Mouse (Mus musculus) urinary bladder, adult 2 months (tissue): Measurements from ENCODE around the gene Ift74. TPM values are rescaled to one million over a fixed set of nuclear protein-coding genes. Genes with fewer than 3 reads are reported as not detected.
"Not testable (repeated sequence)": the region's sequence is repeated elsewhere in the genome, so short reads cannot be mapped to it uniquely, and the experiment has no call there.

Source experiments
- DNase-seq: peaks from one replicate; pipeline ENCODE4 v3.0.0; 2022; ENCODE audit warnings: low spot score
- polyA plus RNA-seq: library from polyadenylated mRNA; depleted of rRNA; stranded (reverse); fragments of >200 nt; gene quantifications from 2 replicates; pipeline ENCODE4 v1.2.3, GENCODE M21; 2012; rRNA removed

Gene Ift74
- polyA plus RNA-seq, result 11.0 and 13.2 TPM in 2 replicates

DNA sequence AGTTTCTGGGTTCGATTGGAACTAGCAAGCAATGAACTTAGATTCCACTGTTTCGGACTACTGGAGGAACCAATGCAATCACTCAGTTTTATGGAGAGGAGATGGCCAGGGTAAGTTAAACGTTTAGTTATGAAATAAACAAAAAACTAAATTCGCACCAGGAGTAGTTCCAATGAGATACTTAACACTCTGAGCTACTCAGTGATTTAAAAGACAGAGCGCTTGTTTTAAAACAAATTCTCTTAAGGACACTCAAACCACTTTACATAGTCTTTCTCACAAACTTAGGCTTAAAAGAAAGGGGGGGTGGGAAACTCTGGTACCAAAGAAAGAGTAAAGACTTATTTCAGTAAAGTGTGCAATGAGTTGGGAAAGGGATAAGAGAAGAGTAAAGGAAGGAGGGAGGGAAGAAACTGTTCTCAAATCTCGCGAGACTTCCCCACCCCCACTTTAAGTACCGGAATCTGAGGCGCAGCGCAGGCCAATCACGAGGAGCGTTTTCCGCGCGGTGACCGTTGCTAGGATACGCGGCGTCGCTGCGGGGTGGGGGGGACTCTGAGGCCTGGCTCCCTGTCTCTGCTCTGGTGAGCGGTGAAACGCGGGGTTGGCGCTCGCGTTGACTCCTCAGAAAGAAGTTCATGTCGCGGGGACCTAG, at the start of gene Ift74:
Ift74 (plus strand) TSS at position 520 of the 655 bp plus-strand sequence.
- DNase-seq, result peak; percentile 74

DNA sequence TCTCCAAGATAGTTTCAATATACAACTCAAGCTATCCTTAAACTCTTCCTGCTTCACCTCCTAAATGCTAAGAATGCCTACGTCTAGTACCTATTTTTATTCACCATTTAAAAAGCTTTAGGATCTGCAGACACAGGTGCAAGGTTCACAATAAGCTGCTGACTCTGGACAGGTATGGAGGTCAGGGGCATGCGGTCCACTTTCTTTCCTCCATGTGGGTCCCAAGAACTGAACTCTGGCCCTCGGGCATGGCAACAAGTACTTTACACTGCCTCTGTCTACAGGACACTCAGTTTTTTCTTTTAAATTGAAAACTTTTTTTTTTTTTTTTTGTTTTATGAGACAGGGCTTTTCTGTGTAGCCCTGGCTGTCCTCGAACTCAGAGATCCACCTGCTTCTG, 41.6 kb upstream of the Ift74 start:
- DNase-seq, result no peak

DNA sequence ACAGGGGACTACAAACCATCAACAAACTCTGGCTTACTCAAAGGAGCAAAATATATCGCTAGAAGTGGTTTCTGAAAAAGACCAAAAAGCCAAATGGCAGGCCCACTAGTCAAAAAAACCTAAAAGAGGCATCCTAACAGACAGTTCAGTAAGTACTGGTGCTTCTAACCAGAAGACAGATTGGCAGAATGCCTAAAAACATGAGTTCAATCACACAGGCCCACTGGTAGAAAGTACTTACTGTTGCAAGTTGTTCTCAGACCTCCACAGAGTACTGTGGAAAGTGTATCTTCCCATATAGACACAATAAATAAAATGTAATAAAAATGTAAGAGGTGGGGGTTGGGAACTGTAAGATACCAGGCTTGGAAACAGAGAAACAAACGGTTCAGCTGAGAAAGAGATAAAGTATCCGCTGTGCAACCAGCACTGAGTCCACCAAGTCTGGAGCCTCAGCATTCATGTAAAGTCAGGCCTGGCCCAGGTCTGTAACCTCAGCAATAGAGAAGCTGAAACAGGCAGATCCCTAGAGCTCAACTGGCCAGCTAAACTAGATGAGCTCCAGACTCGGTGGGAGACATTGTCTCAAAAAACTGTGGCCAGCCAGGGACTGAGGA, 22.4 kb upstream of the Ift74 start:
- DNase-seq, result no peak

DNA sequence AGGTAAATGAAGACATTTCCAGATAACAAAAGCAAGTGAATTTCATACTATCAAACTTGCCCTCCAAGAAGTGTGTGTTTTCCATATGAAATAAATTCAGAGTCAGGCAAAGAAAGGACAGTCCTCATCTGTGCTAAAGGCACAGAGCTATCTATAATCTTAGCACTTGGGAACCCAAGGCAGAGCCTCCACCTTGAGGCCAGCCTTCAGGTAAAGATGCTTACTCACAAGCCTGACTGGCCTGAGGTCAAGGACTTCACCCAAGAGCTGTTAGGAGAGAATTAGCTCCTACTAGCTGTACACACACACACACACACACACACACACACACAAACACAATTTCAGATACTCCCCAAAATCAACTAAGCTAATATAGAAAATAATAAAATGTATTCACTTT, 21.6 kb upstream of the Ift74 start:
- DNase-seq, result no peak

DNA sequence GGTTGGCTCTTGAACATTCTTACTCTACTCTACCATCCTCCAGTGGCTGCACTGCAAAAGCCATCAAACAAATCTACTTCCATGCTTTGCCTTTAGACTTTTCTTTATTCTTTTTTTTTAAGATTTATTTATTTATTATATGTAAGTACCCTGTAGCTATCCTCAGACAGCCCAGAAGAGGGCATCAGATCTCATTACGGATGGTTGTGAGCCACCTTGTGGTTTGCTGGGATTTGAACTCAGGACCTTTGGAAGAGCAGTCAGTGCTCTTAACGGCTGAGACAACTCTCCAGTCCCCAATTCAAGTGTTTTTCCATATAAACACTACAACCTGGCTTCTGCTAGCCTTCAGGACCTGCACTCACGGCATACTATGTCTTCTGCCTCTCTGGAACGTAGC, 12.9 kb upstream of the Ift74 start:
- DNase-seq, result no peak

DNA sequence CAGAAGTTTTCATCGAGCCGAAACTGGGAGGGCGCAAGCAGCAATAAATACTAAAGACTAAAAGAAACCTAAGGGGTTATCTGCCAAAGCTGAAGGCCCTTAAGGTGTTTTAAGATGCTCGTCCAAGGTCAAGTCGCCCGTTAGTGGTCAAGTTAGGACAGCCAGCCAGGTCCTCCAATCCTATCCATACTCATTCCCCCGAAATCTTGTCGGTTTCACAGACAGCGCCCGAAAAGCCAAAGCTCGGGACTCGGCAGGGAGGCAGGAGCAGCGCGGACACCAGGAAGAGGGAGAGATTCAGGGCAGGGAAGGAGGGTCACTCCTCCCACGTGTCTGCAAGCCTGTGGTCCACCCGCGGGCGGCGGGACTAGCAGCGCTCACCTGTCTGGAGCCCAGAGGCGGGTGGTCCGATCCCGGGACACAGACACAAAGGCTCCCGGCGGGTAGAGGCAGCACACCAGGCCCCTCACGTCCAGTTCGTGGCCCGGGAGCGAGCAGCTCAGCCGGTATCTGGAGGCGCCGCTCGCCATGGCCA, 11.7 kb upstream of the Ift74 start:
- no peak for DNase-seq

DNA sequence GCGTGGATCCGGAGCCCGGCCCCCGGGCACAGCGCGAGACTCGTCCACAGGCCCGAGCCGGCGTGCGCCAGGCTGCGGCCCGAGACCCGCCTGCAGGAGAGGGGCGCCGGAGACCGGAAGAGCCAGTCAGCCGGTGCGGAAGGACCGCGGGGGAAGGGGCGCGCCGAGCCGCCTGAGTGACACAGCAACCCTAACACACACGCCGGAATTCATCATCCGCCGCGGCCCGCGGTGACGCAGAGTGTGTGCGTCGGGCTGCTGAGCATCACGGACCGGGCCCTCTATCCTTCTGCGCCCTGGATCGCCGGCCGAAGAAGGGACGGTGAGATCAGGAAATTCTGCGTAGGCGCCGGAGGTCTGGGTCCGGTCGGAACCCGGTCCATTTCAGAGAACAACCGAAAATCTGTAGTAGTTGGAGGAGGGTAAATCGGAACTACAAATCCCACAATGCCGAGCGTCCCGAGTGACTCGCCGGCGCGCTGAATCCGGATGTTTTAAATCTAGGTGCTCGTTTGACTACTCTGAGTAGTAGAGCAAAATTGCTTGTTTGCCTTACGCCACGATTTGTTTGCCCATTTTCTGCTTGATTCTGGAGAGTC, 11.2 kb upstream of the Ift74 start, which contains the start of gene Plaa:
Plaa (minus strand) TSS at position 214 of the 599 bp plus-strand sequence.
- DNase-seq, result peak; percentile 90

DNA sequence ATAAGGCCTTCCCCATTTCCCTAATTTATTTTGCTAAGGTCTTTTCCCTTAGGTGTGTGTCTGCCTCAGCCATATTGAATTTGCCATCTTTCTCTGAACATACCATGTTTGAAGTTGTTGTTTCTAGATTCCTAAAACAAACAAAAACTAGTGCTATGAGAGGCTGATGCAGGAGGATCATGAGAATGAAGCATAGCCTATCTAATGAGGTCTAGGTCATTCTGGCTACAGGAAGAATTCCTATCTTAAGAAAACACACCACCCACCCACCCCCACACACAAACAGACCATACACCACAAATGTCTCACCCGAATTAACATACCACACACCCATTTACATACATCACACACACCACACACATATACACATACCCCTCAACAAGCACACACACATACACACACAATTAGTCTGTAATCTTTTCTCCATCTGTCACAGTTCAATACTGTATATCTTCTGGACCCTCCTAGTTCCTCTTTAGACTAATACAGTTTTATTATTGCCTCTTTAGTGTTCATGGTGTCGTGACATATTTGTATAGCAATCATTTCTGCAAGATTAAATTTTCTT, 9.8 kb upstream of the Ift74 start:
- no peak for DNase-seq

DNA sequence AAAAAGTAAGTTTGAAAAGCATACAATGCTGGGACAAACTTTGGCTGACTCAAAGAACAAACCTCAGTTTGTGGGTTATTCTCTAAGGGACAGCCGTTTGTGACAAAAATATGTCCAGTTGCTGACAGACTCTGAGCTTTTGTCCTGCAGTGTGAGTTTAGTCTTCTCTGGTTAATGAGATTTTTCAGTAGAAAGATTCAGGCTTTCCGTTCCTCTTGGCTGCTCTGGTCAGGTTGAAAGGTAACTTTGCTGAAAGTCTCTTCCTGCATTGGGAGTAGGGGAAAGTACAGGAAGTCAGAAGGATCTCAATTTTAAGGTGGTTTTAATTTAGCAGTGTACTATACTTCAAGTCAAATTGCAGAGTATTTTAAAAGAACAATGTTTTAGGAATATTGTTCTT, 8.7 kb upstream of the Ift74 start:
- no peak for DNase-seq

DNA sequence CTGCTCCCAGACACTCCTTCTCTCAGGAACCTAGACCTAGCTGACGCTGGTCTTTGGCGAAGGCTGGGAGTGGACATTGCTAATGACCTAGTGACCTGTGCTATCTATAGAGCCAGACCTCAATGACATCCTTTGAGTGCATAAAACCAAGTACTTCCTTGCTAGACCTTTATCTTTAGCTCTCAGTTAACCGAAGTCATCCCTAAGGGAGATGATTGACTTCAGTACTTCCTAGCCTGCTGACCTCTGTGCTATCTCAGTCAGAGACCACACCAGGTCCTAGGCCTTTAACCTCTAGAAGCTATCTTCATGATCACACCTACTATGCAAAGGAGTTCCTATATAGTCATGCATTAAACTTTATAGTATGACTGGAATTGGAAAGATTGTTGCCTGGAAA, 4.0 kb upstream of the Ift74 start:
- no peak for DNase-seq

DNA sequence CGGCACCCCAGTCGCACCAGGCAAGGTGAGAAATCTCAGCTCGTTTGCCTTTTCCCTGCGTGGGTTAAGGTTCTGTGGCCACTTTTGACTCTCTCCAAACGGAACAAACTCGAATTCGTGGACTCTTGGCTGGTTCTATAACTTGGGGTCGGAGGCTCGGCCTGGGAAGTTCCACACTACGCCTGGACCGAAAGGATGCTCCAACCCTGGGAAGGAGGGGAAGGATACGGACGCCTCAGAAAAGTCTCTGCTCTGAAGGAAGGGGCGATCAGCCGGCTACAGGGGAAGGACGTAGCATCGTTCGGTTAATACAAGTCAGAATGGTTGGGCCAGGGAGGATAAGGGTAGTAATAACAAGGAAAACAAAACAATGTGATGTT, 326 bp downstream of the Ift74 start:
- no peak for DNase-seq

DNA sequence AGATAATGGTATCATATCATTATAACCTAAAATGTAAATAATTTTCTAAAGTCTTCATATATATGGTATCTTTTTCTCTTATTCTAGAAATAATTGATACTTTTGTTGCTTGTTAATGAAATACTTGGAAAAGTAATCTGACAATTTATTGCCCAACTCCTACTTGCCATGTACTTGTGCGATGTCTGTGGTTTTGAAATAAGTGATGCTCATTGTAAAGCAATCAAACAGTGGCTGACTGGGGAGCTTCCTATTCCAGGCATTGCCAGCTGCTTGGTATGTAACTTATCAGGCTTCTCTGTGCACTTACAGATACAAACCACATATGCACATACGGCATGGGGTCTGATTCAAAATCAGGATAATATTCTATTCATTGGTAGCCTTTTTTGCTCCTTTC, 5.8 kb downstream of the Ift74 start:
- DNase-seq, result no peak

DNA sequence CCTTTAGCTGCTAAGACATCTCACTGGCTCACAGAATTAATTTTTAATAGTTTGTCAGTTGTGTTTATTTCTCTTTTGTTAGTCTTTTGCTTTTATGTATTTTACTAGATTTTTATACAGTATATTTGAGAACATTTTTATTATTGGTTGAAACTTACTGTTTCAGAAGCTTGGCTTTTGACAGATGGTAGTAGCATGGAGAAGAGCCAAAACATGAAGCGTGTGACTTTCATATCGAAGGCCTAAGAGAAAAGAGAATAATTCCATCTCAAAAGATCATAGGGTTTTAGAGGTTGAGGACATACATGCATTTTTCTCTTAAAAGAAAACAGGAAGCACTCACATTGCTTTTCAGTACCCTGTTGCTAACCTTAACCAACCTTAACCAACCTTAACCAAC, 28.9 kb downstream of the Ift74 start:
- no peak for DNase-seq

DNA sequence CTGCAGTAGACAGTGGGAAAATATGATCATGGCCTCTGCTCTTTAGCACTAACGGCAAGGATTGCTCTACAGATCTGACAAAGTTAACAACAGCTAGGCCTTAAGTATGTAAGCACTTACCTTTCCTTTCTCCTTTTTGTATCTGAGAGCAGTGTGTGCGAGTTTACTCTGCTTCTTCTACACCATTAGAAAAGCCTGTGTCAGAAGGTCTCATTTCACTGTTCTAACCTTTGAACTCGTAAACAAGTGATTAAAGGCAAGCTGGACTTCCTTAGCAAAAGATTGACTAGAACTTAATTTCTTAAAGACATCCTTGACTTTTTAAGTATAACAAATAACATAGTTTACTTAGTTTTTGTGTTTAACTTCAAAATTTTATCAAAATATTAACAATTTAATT, 35.6 kb downstream of the Ift74 start, which contains the start of gene Lrrc19:
Lrrc19 (minus strand) TSS at position 225 of the 400 bp plus-strand sequence.
- no peak for DNase-seq

DNA sequence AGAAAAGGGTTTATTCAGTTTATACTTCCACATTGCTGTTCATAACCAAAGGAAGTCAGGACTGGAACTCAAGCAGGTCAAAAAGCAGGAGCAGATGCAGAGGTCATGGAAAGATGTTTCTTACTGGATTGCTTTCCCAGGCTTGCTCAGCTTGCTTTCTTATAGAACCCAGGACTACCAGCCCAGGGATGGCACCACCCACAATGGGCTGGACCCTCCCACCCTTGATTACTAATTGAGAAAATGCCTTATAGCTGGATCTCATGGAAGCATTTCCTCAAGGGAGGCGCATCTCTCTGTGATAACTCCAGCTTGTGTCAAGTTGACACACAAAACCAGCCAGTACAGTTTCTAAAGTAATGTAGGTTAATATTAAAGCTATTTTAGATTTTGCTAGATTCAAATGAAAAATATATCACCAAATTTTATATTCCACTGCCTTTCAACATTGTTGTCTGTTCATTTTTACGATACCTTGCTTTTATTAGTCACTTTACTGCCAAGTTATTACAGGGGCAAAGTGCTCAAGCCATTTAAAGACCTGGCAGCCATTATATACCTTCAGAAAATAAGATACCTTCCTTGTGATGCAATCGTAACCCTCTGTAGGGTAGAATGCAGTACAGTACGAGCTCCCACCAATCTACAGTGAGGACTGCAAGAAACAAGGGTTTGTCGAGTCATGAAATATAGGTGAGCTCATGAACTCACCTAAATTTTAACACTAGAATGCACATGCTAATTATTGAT, 36.3 kb downstream of the Ift74 start:
- DNase-seq, result not testable (repeated sequence)

DNA sequence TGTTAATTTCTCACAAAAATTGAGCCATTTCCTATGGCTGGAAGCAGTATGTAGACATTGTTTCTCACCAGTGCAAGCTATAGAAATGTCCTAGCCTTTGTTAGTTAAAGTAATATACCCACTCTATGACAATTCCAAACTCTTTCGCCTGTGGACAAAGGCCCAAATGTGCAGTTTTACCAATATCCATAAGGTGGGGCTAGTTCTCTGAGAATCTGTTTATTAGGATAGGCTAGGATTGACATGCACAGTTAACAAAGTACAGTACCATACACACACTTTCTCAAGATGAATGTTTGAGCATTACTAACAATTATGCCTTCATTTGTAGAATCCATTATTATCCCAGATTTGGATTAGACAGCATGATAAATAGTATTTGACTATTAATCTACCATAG, 55.4 kb downstream of the Ift74 start:
- DNase-seq, result no peak

DNA sequence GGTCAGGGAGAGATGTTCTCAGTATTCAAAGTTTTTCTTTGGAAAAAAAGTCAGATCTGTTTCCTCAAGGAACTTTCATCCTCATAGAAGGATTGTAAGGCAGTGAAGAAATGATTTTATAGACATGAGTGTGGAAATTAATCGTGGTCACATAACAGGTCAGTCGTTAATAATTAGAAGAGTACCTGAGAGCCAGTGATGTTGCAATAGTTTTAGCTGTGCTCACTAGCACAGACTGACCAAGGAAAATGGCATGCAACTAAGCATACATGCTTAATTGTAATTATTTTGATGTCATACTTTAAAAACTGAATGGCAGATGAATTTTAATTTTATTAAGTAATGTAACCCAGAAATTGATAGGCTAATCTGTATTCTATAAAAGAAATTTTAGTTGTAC, 66.4 kb downstream of the Ift74 start:
- DNase-seq, result no peak

DNA sequence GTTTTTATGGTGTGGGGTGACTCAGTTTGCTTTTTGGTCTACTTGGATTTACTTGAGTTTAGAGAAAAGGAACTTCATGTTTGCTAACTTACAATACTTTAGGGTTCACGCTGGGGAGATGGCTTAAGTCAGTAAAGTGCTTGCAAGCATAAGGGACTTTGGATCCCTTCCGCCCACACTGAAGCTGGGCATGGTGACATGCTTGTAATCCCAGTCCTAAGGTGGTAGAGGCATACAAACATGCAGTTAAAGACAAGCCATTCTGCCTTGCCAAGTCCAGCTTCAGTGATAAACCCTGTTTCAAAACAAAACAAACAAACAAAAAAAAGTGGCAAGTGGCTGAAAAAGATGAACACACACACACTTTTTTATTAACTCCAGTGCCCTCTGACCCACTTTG, 66.9 kb downstream of the Ift74 start:
- DNase-seq, result no peak

DNA sequence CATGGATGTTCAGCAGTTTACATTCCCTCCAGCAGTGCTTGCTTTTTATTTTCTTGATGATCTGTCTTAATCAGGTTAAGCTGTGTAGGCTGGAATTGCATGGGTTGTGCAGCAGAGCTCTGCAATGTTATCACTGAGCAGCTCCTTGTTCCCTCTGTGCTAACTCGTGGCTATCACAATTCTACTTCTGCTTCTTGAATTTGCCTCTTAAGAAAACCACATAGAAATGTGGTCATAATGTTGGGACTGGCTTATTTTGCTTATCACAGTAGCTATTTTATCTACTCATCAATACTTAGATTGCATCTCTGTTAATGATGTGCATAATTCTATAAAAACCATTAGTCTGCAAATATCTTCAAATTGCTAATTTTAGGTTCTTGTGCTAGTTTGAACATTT, 67.7 kb downstream of the Ift74 start:
- DNase-seq, result no peak

DNA sequence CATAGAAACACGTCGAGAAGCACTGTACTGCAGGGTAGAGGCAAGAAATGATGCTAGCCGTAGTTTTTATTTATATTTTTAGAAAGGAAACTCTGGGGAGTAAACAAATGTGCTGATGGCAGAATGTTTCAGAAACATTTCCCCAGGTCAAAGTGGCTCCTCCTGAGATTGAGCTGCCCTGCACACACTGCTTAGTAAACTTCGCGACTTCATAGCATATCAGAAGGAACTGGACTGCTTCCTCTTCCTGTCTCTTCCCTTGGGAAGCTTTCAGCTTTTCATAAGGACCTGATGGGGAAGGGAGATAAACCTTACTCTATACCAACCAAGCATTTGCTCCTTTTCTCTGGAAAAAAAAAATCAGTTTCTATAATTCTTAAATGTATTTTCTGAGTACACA, 69.0 kb downstream of the Ift74 start:
- DNase-seq, result no peak

DNA sequence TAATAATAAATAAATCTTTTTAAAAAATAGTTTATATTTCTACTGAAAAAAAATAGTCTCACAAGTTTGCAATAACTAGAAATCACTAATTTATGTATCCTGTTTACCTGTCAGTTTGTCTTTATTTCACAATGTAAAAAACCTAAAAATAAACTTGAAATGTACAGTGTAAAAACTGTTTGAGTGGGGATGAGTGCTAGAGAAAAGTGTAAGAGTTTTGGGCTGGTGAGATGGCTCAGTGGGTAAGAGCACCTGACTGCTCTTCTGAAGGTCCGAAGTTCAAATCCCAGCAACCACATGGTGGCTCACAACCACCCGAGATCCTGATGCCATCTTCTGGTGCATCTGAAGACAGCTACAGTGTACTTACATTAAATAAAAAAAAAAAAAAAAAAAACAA, 75.5 kb downstream of the Ift74 start:
- not testable (repeated sequence) for DNase-seq

DNA sequence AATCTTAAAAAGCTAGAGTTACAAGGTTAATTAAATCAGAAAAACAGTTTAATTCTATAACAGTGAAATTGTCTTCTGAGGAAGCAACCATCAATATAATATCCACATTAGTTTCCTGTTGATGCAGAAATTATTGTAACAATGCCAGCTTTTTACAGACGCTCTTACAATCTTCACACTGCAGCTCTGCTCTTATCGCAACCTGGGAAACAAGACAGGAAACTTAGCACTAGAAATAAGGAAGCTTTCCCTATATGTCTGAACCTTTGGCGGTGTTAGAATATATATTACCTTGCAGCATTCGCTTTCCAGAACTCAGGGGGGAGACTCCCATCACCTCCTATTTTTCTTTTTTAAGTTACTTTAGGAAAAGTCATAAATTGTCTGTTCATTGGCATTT, 76.8 kb downstream of the Ift74 start:
- DNase-seq, result no peak
